Mouse (Mus musculus): ENCODE measurements around the gene Vps13a.
A peak's percentile ranks its signal among the peaks of the same experiment; 100 is the strongest.

The Vps13a gene

DNA sequence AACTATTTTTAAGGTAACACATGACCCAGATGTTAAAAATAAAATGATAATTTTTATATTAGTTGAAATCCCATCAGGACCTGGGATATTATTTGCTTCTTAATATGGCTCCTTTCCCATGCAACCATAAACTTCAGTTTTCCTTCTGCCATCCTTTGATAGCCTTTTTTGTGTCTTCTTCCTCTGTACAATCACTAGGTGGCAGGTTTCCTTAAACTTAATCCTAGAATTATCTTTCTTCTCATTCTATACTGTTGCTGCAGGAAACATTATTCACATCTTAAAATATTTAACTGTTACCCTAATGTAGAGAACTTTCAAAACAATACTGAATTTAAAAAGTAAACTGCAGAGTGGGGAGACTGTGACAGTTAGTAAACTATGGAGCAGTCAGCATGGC lies 24.9 kb downstream of the Vps13a start:
- no peak for DNase-seq

DNA sequence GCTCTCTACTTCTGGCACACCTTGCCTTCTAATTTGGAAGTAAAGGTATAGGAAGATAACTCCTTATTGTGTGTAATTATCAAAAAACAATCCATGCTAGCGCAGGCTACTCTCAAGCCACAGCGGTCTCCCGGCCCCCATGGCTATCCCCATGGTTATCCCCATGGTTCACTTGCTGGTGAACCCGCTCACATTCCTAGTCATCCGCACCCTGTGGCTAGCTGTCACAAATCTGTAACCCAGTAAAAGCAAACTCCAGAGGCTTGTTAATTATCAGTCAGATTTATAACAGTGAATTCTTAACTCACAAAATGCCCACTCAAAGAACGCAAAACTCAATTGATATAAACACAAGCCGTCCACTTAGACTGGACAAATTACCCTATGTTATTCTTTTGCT lies 25.5 kb downstream of the Vps13a start:
- peak; percentile 31 to 52 for DNase-seq

GRCm38 (mm10) chr19:16753151-16753550 lies 27.6 kb downstream of the Vps13a start:
- no peak for DNase-seq

DNA sequence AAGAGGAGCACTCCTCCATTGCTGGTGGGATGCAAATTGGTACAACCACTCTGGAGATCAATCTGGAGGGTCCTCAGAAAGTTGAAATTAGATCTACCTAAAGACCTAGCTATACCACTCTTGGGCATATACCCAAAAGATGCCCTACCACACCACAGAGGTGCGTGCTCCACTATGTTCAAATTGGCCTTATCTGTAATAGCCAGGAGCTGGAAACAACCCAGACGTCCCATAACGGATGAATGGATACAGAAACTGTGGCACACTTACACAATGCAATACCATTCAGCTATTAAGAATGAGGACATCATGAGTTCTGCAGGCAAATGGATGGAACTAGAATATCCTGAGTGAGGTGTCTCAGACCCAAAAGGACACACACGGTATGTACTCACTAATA lies 43.9 kb downstream of the Vps13a start:
- DNase-seq, result no peak

- peak in 1 of 2 experiments; percentile 8 for DNase-seq
These were observed 52.0 kb downstream of the Vps13a start for GRCm38 (mm10) chr19:16728729-16729128.

GRCm38 (mm10) chr19:16715249-16715648 lies 65.5 kb downstream of the Vps13a start:
- no peak for DNase-seq

GRCm38 (mm10) chr19:16701790-16702189 lies 78.9 kb downstream of the Vps13a start:
- no peak for DNase-seq

DNA sequence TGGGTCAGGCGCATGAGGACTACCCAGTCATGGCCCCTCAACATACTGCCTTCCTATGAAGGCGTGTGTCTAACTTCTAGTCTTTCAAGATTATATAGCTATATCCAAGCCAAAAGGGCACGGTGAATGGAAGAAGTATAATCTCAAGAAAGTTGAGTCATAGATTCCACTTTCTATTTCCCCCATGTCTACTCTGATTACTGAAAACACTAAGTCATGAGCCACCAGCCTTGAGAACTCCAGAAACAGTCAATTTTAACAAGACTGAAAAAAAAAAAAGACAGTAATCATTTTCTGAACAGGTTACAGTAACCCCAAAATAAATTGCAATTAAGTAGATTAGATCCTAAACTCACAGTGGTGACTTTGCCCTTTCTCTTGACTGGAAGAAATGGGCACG lies 95.8 kb downstream of the Vps13a start:
- DNase-seq, result no peak

- DNase-seq, result no peak
These were observed 96.5 kb downstream of the Vps13a start for GRCm38 (mm10) chr19:16684210-16684609.

GRCm38 (mm10) chr19:16625610-16626395 lies 154.9 kb downstream of the Vps13a start:
- peak in 1 of 2 experiments; percentile 45 for DNase-seq

DNA sequence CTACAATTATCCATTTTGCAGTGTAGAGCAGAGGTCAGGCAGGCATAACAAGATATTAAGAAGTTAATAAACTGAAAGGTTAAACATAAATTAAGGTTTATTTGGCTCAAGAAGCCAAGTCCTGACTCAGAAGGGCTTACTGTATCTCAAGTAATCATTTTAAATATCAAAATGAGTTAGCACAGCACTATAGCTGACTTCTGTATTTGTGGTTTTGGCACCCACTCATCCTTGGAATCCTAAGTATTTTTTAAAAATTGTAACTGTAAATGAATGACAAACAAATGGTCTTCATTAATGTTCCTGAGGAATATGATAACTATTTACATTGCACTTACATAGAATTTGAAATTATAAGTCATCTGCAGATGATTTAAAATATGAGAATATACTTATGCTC lies 155.7 kb downstream of the Vps13a start:
- no peak for DNase-seq

- DNase-seq, result no peak
These were observed 157.6 kb downstream of the Vps13a start for GRCm38 (mm10) chr19:16623154-16623553.

DNA sequence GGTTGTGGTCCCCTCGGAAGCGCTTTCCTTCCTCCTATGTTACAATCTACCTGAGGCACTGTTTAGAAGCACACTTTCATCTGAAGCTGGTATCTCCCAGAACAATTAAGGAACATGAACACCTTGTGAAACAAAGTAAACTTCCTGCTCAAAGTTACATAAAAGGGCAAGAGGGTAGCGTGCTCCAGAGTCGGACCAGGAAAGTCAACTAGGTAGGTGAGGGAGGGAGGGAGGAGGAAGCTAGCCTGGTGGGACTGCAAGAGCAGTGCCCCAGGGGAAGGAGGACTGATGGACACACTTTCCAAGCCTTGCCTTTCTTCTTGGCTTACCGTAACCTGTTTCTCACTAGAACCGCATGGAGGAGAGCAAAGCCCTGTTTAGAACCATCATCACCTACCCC lies 173.1 kb downstream of the Vps13a start:
- DNase-seq, result no peak

DNA sequence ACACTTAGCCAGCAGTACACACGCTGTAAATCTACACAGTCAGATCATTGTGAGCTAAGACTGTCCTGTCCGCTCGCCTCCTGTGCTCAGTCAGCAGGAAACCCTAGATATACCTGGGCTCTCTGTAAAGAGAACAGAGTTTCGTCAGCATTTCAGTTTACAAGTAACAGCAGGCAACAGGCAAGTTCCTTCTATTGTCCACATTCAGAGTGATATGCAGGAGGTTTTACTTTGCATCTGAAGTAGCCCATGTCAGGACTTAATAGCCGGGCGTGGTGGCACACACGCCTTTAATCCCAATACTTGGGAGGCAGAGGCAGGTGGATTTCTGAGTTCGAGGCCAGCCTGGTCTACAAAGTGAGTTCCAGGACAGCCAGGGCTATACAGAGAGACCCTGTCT lies 178.7 kb downstream of the Vps13a start:
- no peak for DNase-seq

DNA sequence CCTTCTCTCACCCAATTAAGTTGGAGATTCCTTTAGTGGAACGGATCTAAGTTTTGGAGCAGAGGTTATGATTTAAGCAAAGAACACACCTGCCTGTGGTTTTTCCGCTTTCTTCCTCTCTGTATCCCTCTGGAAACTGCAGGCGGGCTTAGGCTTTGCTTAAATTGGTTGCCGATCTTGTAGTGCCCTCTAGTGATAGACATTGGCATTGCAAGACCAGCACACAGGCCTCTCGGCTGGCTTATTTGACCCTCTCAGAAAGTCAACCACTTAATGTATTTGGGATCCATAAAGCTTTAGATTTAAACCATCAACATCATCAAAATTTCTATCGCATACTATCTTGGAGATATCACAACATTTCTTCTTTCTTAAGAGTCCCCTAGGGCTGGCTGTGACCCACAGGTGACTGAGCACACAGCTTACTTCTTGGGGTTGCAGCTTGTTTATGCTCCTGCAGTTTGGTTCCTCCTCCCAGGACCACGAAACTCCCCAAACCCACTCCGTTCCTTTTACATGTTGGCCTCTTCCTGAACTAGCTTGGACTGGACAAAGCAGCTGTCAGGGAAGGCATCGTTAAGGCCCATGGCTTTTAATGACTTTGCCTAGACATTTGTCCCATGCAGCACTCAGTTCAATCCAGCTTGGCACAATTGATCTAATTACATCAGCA lies 181.3 kb downstream of the Vps13a start:
- DNase-seq, result peak; percentile 56 to 80

- DNase-seq, result no peak
These were observed 182.0 kb downstream of the Vps13a start for GRCm38 (mm10) chr19:16598653-16599297.

GRCm38 (mm10) chr19:16597216-16597615 lies 183.5 kb downstream of the Vps13a start:
- DNase-seq, result no peak

- DNase-seq, result no peak
These were observed 186.8 kb downstream of the Vps13a start for GRCm38 (mm10) chr19:16593975-16594317.

- DNase-seq, result no peak
These were observed 187.3 kb downstream of the Vps13a start for GRCm38 (mm10) chr19:16593256-16593974.

GRCm38 (mm10) chr19:16585379-16585778 lies 195.4 kb downstream of the Vps13a start:
- DNase-seq, result peak in 1 of 2 experiments; percentile 24

GRCm38 (mm10) chr19:16584546-16584945 lies 196.2 kb downstream of the Vps13a start:
- no peak for DNase-seq

GRCm38 (mm10) chr19:16580501-16580900 lies 200.2 kb downstream of the Vps13a start:
- DNase-seq, result no peak

GRCm38 (mm10) chr19:16579656-16580260 lies 201.0 kb downstream of the Vps13a start:
- DNase-seq, result no peak

Data from kidney, postnatal 25 days (tissue).